Mouse (Mus musculus) heart, adult 9 months (tissue): ENCODE measurements around the gene Sept11.

Experiments used
- DNase-seq, 2 experiments: peaks; one replicate each; pipeline ENCODE4 v3.0.0; 2022; ENCODE audit warnings: low spot score in 2 of 2

Sept11 gene

DNA sequence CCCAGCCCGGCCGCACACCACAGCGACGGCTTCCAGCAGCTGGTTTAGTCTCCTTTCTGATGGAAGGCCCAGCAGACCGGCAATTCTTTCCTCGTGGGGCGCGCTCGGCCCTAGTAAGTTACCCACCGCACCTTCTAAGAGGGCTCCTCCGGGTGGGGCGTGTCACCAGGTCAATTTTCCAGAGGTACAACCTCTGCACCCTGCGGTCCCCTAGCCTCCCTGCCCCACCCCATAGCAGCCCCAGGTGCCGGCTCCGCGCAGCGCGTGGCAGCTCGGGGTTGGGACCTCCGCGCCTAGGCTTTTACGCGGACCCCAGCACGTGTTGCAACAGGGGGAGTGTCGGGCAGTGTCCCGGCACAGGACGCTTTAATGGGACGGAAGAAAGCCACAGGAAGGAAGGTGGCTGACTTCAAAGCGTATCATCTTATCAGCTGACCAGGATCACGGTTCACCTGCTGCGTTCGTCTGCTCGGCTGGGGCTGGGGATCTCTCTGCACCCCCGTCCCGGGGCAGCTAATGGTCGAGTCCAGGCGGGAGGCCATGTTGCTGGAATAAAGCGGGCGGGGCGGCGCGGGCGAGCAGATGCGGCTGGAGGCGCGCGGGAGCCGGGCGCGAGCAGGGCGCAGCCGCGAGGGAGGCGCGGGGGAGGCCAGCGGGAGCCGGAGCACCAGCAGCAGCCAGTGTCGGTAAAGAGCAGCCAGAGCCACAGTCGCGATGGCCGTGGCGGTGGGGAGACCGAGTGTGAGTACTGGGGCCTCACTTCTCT, at the start of gene Sept11:
Sept11 (plus strand) TSS at position 581 of the 766 bp plus-strand sequence.
- peak; percentile 92 to 95 for DNase-seq

DNA sequence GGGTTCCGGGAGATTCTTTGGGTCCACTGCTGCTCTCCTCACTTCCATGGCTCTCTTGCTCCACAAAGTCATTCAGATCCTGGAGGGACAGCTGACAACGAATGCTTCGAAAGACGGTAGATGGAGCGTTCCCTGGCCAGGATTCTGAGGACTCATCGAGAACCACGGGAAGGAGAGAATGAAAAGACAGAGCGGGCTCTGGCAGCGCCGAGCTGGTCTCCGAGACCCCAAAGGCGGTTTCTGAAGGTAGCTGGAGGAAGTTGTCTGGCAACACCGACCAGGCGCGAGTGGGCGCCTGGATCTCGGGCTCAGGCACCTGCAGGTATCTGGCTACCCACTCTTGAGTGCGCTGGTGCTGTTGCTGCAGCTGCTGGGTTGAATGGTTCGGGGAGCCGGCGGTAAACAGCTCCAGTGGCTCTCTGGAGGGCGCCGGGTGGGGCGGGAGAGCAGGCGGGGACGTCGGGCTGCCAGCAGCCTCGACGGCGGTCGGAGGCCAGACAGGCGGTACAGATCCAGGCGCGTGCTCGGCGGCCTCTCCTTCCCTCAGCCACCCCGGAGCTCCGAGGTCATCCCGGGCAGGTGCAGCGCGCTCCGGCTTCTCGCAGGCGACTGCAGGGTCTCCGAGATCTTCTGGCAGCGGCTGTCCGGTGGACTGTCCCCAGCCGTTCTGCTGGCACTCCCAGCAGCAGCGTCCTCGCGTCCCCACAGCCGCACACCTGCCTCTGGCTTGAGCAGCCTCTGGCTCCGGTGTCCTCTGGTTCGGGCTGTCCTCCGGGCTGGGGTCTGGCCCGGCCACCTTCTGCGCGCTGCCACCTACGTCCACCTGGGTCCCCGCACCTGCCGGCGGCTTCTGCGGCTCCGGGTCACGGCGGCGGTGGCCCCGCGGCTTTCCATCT, 49.3 kb upstream of the Sept11 start:
- DNase-seq, result no peak

DNA sequence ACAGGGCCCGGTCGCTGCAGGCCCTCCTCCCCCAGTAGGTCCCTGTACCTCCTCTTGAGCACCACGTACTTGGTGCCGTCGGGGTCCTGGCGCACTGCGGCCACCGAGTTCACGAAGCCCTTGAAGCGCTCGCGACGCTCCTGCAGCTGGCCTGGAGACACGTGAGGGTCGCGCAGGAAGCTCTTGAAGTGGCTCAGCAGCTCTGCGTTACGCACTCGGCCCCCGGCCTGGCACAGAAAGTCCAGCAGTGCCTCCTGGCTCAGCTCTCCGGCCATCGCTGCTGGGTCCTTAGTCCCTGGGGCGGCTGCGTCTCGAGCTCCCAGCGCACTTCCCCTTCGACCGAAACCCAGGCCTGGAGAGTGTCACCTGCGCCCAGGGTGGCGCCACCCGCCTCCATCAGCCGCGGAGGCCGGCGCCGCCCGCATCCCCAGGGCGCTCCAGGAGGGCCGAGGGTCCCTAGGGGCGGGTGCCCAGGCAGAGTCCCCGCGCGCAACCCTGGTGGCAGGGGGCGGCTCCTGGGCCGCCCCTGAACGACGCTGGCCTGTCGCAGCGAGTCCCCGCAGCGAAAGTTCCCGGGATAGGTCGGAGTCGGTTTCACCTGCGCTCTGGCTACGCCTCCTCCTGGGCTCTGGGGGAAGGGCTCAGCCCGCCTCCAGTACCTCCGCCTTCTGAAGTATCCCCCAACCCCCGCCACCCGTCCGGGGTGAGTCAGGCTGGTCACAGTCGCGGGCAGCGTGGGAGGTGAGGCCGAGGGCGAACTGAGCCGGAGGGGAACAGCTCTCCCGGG, 48.5 kb upstream of the Sept11 start, which contains the start of gene Sowahb:
Sowahb (minus strand) TSS at position 439 of the 787 bp plus-strand sequence.
- no peak for DNase-seq

DNA sequence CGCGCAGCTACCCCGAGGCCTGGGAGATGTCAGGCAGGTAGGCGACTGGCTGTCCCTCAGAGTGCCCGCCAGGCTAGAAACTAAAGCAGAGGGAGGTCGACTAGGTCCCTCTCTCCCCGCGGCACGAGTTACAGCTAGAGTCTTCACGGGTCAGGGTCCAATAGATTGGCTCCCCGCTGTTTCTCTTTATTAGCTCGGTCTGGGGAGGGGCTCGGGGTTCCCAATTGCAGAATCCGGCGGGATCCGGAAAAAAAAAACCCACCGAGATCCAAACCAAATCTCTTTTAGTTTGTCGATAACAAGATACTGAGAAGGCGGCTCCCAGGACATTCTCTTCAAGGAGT, 47.9 kb upstream of the Sept11 start:
- no peak for DNase-seq

DNA sequence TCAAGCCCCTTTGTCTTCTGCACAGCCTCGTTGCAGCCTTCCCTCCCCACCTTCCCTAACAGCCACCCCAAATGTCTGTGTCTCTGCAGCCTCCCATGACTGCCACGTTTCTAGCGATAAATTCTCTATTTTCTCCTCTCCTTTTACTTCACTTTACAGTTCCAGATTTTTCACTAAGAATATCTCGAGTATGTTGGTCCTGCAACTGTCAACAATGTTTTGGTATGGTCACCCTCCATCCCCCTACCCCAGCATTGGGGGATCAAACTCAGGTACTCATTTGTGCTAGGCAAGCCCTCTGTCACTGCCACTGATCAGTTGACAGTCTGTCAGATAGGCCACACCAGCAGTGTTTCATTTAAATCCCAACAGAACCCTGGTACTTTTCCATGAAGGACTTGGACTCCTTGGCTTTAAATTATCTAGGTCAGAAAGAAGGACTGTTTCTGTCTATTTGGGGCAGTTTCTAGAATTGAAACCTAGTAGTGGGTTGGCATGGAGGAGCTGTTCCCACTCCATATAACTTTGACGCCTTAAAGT, 46.9 kb upstream of the Sept11 start:
- DNase-seq, result no peak

DNA sequence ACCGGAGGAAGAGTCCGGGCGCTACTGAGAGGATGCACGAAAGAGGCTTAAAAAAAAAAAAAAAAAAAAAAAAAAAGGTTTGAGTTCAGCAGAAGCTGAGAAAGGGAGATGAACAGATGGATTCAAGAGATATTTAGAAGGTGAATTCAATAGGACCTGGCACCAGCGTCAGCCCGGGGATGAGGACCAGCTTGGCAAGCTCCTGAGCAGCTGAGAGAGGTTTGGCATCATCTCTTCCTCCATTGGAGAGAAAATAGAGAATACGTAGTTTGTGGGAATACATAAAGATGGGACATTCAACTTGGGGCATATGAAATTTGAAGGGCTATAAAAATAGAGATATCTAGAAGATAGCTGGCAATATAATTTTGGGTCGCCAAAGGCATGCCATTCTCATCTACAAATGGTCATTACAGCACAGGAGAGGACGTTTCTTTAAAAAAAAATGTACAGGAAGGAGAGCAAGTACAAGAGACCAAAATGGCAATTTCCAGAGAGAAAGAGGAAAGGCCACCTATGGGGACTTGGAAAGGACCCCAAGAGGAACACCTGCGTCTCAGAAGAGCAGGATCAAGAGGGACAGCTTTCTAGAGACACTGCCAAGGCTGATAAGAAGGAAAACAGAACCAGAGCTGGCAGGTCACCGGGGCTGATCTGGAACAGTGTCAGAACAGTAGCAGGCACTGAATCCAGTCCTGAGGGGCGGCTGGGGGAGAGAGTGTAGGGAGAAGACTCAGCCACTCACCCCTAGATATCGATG, 44.6 kb upstream of the Sept11 start:
- DNase-seq, result no peak

DNA sequence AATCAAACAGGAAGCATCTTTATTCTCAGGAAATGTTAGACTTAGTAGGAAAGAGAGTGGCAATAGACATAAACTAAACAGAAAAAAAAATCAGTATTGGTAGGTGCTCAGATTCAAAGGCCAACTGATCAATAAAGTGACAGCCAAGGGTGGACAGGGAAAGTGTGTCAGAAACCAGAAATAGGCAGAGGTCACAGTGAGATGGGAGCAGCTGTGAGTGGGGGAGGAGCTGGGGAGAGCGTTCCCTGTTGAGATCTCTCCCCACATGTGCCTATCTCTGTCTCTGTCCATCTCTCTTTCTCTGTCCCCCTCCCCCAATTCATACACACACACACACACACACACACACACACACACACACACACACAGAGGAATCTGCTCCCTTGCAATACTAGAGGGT, 43.3 kb upstream of the Sept11 start:
- no peak for DNase-seq

DNA sequence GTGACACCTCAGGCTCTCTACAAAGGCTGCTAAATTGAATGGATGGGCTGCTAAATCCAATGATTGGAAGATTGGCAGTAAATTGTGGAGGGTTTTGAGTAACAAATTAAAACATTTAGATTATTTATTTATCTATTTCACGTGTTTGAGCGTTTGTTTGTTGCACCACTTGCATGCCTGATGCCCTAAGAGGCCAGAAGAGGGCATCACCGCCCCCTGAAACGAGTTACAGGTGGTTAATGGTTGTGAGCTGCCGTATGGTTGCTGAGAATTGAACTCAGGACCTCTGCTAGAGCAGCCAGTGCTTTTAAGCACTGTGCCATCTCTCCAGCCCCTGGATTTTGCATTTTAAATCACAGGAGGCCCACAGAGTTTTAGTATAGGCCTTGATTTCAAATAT, 42.2 kb upstream of the Sept11 start:
- no peak for DNase-seq

DNA sequence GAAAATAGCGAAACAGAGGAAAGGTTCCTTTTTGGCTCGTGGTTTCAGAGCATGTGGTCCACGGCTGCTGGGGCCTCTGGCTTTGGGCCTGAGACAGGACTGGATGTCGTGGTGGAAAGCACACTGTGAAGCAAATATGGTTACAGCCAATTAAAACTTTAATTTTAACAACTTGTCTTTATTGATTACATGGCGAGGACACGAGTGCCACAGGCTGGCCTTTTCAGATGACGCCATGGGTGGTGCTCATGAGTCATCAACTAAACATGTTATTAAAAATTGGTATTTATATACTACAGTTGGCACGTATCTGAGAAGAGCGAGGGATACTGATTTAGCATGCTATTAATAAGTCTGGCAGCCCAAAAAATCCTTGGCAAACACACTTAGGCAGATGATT, 41.3 kb upstream of the Sept11 start:
- no peak for DNase-seq

DNA sequence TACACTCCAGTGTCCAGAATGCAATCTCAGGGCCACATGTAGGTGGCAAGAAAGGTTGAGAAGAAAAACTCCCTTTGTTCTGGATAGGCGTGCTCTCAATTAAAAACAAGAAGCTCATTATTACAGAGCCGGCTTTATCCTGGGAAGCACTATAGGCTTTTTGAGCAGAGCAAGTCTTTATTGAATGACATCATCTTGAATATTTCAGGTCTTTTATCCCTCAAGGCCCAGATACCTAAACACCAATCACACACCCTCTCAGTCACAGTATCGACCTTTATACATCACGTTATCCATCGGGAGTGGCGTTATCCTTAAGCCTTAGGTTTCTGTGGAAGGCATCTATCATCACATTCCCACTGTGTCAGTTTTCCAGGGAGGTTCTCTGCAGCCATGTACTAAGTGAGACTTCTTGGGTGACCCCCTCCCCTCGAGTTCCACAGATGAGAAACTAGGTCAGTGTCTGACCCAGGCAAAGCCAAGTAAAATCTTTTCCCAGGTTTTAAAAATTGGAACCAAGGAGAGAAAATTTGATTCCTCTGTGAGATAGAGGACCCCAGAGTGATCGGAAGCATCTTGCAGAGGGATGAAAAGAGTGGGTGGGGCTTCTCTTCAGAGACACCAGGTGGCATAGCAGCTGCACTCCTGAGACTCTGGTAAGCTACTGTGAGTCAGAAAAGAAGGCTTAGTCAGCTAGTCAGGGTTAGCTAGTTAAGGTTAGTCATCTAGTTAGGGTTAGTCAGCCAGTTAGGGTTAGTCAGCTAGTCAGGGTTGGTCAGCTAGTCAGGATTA, 39.4 kb upstream of the Sept11 start:
- no peak for DNase-seq

DNA sequence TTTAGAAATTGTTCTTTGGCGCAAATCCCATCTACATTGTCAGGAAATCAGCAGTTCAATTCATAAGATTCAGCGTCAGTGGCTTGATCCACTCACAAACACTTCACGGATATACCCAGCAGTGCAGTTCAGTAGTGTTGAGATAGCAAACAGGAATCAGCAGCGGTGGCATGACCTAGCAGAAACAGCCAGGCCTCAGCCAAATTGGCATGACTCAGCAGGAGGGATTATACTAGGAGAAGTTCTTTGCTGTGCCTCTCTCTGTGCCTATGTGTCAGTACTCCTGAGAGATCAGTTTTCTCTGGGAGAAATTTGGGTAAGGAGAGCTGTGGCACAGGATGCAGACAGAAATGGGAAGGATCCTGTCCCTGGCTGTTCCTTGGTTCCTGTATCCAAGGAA, 32.4 kb upstream of the Sept11 start:
- no peak for DNase-seq

DNA sequence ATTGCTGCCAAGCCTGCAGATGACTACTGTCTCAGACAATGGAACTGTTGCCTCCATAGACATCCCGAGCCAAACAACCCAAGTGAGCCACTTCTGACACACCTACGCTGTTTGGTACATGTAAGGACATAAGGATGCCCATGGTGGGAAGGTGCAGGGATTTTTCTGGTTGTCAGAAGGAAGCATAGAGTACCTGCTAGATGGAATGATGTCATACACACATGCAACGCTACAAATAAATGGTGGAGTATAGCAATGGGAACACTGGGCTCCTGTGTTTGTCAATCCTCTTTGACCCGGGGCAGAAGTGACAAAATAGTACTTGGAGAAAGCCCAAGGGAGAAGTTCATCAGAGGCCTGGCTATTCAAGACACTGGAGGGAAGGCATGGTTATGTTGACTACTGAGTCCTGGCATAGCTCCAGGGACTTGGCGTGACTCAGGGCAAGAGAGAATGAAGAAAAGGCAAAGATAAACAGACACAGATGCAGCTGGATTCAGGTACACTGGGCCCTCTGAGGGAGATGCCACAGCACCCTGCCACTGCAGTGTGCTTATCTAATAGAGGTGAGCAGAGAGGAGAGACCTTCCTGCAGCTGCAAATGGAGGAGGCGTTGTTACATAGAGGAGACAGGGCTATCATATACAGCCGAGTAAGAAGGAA, 15.4 kb upstream of the Sept11 start:
- DNase-seq, result no peak

DNA sequence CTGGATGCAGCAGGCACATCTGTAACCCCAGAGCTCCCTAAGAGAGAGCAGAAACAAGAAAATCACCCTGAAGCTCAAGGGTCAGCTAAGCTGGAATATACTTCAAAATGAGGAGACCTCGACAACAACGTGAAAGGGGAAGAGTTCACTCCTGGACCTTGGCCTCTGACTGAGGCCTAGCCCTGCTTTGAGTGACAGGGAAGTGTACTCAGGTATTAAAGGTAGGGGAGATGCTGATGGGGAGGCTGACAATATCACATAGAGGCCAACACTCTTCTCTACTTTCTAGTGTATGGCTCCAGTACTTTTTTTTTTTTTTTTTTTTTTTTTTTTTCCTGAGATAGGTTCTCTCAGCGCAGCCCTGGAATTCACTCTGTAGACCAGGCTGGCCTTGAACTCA, 13.6 kb upstream of the Sept11 start:
- DNase-seq, result no peak

DNA sequence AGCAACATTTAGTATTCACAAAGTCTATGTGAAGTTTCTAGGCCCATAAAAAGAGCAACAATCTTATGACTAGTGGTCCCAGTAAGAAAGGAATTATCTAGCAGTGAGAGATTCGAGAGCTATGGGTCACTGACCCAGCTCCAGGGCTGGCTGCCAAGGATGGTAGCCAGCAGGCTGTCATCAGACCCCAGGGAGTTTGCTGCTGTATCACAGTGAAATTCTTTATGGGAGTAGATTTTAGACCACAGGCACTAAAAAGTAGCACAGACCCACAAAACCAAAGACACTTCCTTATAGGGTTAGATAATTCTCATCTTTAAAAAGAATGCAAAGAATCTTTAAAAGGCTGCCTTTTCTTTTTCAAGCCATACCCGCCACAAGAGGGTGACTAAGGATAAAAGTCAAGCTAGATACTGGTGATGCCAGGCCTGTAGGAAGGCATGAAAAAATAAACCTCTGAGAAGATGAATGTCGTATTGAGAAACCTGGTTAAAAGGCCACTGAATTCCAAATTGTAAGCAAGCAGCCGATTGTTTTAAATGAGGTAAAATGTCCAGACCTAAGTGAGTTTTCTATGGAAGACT, 8.1 kb upstream of the Sept11 start:
- DNase-seq, result no peak

DNA sequence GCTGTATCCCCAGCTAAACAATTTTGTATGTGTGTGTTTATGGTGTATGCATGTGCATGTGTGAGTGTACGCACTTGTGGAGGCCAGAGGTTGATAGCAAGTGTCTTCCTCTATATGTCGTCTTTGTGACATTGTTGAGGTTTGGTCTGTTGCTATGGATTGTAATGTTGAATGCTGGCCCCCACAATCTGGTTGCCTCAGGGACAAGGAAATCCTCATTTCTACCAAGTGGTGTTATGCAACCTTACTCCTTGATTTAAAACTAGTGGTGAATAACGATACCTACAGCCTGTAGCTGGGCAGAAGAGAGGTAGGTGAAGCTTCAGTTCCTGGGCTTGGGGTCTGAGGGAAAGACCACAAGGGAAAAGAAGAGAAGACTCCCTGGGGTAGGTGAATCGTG, 7.3 kb upstream of the Sept11 start:
- no peak for DNase-seq

DNA sequence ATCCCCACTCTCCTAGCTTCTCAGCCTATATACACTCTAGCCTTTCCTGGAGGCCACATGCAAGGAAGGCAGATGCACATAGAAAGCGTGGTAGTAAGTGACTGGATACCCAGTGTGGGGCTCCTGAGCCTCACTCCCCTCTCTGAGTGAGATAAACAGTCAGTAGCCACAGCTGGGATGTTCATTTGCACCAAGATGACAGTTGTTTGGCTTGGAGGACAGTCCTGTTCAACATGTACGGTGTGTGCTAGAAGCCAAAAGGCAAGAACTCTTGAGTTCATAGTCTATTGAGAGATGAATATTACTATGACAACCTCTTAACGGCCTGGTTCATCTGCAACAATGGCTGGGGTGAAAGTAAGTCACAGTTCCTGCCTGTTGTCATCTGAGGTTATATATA, 2.0 kb upstream of the Sept11 start:
- no peak for DNase-seq

DNA sequence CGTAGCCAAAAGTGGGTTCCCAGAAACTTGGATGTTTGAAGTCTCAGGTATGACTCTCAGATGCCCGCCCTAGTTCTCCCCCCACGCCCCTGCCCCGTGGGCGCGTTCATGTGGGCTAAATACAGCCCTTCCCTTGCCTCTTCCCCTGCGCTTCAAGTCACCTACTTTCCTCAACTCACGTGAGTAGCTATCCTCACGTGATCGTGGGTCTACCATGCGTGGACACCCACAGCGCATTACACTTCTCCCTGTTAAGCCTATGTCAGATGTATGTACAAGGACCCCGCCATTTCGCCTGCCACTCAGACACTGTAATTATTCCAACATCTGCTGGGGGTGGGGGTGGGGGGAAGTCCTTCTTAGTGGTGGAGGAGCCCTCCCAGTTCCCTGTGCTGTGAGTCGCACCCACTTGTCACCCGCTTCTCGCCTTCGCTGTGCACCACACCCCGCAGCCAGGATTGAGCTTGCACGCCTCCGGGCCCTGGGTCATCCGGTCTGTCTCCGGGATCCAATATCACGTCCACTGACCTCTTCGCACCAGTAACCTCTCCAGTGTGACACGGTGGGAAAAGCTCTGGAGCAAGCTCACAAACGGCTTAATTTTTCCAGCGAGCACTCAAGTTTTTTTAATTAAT, 973 bp upstream of the Sept11 start:
- peak; percentile 54 to 59 for DNase-seq

DNA sequence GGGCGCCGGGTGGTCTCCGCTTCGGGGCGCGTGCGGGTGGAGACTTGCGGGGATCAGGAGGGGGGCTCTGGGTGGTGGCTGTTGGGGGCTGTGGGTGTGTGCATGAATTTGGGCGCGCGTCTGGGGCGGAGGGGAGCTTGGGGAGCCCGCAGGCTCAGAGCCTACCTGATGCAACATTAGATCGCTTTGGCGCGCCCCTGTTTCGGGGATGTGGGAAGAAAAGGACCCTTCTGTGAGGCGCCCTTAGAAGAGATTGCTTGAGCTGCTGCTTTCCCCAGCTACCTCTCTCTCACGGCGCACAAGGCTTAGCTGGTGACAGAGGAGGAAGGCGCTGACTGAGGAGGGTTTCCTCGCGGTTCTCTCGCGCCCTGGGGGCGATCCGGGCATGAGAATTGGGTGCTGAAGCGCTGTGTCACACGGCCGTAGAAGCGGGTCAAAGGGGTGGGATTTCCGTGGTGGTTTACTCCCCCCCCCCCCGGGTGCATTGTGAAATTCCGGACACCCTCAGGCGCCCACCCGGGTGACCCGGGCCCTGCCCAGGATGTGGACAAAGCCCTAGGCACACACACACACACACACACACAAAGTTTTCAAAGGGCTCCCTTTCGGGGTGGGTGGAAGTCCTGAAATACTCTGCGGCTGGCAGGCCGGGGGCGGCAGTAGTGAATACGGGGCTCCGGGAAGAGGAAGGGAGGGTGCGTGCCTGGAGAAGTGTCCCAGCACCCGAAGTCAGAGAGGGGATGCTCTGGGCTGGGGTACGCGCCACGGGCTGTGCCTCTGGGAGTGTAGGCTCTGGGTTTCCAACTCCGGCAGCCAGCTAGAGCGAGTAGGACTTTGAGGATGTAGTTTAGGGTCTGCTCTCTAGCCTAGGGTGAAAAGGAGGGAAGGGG, 646 bp downstream of the Sept11 start:
- DNase-seq, result peak in 1 of 2 experiments; percentile 50
